Mouse (Mus musculus): ENCODE measurements around the gene Ccdc50. TPM values are rescaled to one million over a fixed set of nuclear protein-coding genes. Genes with fewer than 3 reads are reported as not detected.

Ccdc50 gene
- total and polyA plus RNA-seq, 3 experiments: 7.2 to 35.9 (median 33.7) TPM

DNA sequence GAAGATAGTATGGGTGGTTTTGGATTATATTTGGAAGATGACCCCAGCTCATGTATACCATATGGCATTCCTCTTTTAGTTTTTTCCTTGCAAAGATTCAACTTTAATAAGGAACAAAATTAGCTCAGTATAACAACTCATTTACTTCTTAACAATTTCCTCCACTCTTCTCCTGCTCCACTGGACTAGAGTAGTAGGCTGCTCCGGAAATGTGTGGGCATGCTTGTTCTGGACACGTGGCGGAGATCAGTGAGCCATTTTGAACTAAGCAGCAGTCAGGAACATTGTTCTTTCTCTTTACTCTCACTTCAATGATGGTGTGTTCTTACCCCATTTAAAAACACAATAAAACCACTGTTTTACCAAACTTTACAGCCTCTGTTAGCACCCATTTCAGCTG is 32.3 kb downstream of the Ccdc50 start:
- intact Hi-C loops (cut with DNase I): no loop called here
- Histone ChIP-seq H3K4me1 (ENCODE audit: control insufficient read depth, insufficient read depth, low read length) (no peaks in the 10 kb centered on the region), H3K36me3 (ENCODE audit: control insufficient read depth, insufficient read depth, low read length) (peaks cover 3% of the 10 kb centered on the region), H3K27ac (no peak overlapping the region), H3K9ac (ENCODE audit: low read depth, low read length) (no peak overlapping the region), H3K79me2 (replicated peaks; ENCODE audit: control insufficient read depth, insufficient read depth, low read length) (no peaks in the 10 kb centered on the region), H3K27me3 (ENCODE audit: control insufficient read depth, insufficient read depth, low read length) (no peaks in the 10 kb centered on the region), H3K4me3 (no peak overlapping the region)
- no peak for DNase-seq
- 97% methylated on average over 3 of the region's 3 CpGs for WGBS
- TF ChIP-seq EP300 (IDR thresholded peaks at IDR 0.05; ENCODE audit: insufficient read depth, low read depth, low read length) (no peak), CTCF (IDR thresholded peaks at IDR 0.05) (no peak), POLR2A (IDR thresholded peaks at IDR 0.05; ENCODE audit: insufficient read depth, low read depth, low read length) (no peak)

GRCm38 (mm10) chr16:27435034-27435433 is 46.4 kb downstream of the Ccdc50 start:
- intact Hi-C loops (cut with DNase I): no loop called here

GRCm38 (mm10) chr16:27443941-27444340 is 55.3 kb downstream of the Ccdc50 start:
- Histone ChIP-seq H3K4me1 (ENCODE audit: control insufficient read depth, insufficient read depth, low read length) (no peaks in the 10 kb centered on the region), H3K27ac (no peak overlapping the region), H3K27me3 (ENCODE audit: control insufficient read depth, insufficient read depth, low read length) (no peaks in the 10 kb centered on the region), H3K9ac (ENCODE audit: low read depth, low read length) (no peak overlapping the region), H3K36me3 (ENCODE audit: control insufficient read depth, insufficient read depth, low read length) (no peaks in the 10 kb centered on the region), H3K4me3 (no peak overlapping the region), H3K79me2 (replicated peaks; ENCODE audit: control insufficient read depth, insufficient read depth, low read length) (no peaks in the 10 kb centered on the region)
- TF ChIP-seq POLR2A (IDR thresholded peaks at IDR 0.05; ENCODE audit: insufficient read depth, low read depth, low read length) (no peak), CTCF (IDR thresholded peaks at IDR 0.05) (peak; percentile 59)
- intact Hi-C loops (cut with DNase I): no loop called here
- 81% methylated on average over 3 of the region's 3 CpGs for WGBS
- DNase-seq: no peak

More at GRCm38 (mm10) chr16:27435034-27435433, 46.4 kb downstream of the Ccdc50 start:
- Histone ChIP-seq H3K4me3 (no peak overlapping the region), H3K79me2 (replicated peaks; ENCODE audit: control insufficient read depth, insufficient read depth, low read length) (no peaks in the 10 kb centered on the region), H3K27ac (no peak overlapping the region), H3K4me1 (ENCODE audit: control insufficient read depth, insufficient read depth, low read length) (no peaks in the 10 kb centered on the region), H3K27me3 (ENCODE audit: control insufficient read depth, insufficient read depth, low read length) (no peaks in the 10 kb centered on the region), H3K9ac (ENCODE audit: low read depth, low read length) (no peak overlapping the region), H3K36me3 (ENCODE audit: control insufficient read depth, insufficient read depth, low read length) (peaks cover 2% of the 10 kb centered on the region)
- TF ChIP-seq POLR2A (IDR thresholded peaks at IDR 0.05; ENCODE audit: insufficient read depth, low read depth, low read length): no peak
- no peak for TF ChIP-seq EP300 (IDR thresholded peaks at IDR 0.05; ENCODE audit: insufficient read depth, low read depth, low read length)
- no peak for TF ChIP-seq CTCF (IDR thresholded peaks at IDR 0.05)
- 67% methylated on average over 3 of the region's 3 CpGs for WGBS
- no peak for DNase-seq

GRCm38 (mm10) chr16:27449360-27449759 is 60.7 kb downstream of the Ccdc50 start:
- no peak for DNase-seq
- Histone ChIP-seq H3K79me2 (replicated peaks; ENCODE audit: control insufficient read depth, insufficient read depth, low read length) (no peaks in the 10 kb centered on the region), H3K36me3 (ENCODE audit: control insufficient read depth, insufficient read depth, low read length) (no peaks in the 10 kb centered on the region; the same call in 1 of the 2 replicates), H3K27me3 (ENCODE audit: control insufficient read depth, insufficient read depth, low read length) (no peaks in the 10 kb centered on the region), H3K9ac (ENCODE audit: low read depth, low read length) (no peak overlapping the region), H3K4me3 (no peak overlapping the region), H3K27ac (no peak overlapping the region), H3K4me1 (ENCODE audit: control insufficient read depth, insufficient read depth, low read length) (no peaks in the 10 kb centered on the region)
- intact Hi-C loops (cut with DNase I): no loop called here
- TF ChIP-seq POLR2A (IDR thresholded peaks at IDR 0.05; ENCODE audit: insufficient read depth, low read depth, low read length) (no peak), EP300 (IDR thresholded peaks at IDR 0.05; ENCODE audit: insufficient read depth, low read depth, low read length) (no peak), CTCF (IDR thresholded peaks at IDR 0.05) (no peak)
- 86% methylated on average over 5 of the region's 5 CpGs for WGBS

- Histone ChIP-seq H3K4me1 (ENCODE audit: control insufficient read depth, insufficient read depth, low read length) (no peaks in the 10 kb centered on the region), H3K9ac (ENCODE audit: low read depth, low read length) (no peak overlapping the region), H3K36me3 (ENCODE audit: control insufficient read depth, insufficient read depth, low read length) (no peaks in the 10 kb centered on the region; the same call in 1 of the 2 replicates), H3K27ac (no peak overlapping the region), H3K4me3 (no peak overlapping the region), H3K27me3 (ENCODE audit: control insufficient read depth, insufficient read depth, low read length) (no peaks in the 10 kb centered on the region), H3K79me2 (replicated peaks; ENCODE audit: control insufficient read depth, insufficient read depth, low read length) (no peaks in the 10 kb centered on the region)
- no peak for TF ChIP-seq EP300 (IDR thresholded peaks at IDR 0.05; ENCODE audit: insufficient read depth, low read depth, low read length)
- no peak for TF ChIP-seq CTCF (IDR thresholded peaks at IDR 0.05)
- no peak for TF ChIP-seq POLR2A (IDR thresholded peaks at IDR 0.05; ENCODE audit: insufficient read depth, low read depth, low read length)
- no peak for DNase-seq
- WGBS: 95% methylated on average over 2 of the region's 2 CpGs
- intact Hi-C loops (cut with DNase I): no loop called here
Observed at GRCm38 (mm10) chr16:27450655-27451054, 62.0 kb downstream of the Ccdc50 start.

DNA sequence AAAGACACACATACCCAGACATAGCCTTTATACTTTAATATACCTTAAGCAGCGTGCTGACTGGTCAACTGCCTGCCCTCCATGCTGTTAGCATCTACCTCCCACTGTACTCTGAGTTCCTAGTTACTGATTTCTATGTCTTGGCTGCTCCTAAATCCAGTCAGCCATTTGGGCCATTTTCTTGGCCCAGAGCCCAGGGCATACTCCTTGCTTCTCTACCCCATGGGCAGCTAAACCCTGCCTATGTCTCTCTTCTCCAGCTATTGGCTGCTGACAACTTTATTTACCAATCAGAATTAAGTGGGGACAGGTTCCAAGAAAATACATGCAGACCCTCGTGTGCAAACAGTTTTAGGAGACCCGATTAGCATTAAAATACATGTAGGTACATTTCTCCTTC is 64.7 kb downstream of the Ccdc50 start:
- intact Hi-C loops (cut with DNase I): no loop called here
- Histone ChIP-seq H3K79me2 (replicated peaks; ENCODE audit: control insufficient read depth, insufficient read depth, low read length) (no peaks in the 10 kb centered on the region), H3K4me3 (no peak overlapping the region), H3K27ac (no peak overlapping the region), H3K36me3 (ENCODE audit: control insufficient read depth, insufficient read depth, low read length) (no peaks in the 10 kb centered on the region; the same call in 1 of the 2 replicates), H3K4me1 (ENCODE audit: control insufficient read depth, insufficient read depth, low read length) (no peaks in the 10 kb centered on the region), H3K27me3 (ENCODE audit: control insufficient read depth, insufficient read depth, low read length) (no peaks in the 10 kb centered on the region), H3K9ac (ENCODE audit: low read depth, low read length) (no peak overlapping the region)
- WGBS: 76% methylated on average over 3 of the region's 3 CpGs
- DNase-seq: no peak
- TF ChIP-seq POLR2A (IDR thresholded peaks at IDR 0.05; ENCODE audit: insufficient read depth, low read depth, low read length): no peak
- no peak for TF ChIP-seq EP300 (IDR thresholded peaks at IDR 0.05; ENCODE audit: insufficient read depth, low read depth, low read length)
- TF ChIP-seq CTCF (IDR thresholded peaks at IDR 0.05): no peak

Data from heart, adult 2 months (tissue).